Mouse (Mus musculus): Measurements from ENCODE around the gene 2010111I01Rik.

- TF ChIP-seq CTCF (IDR thresholded peaks at IDR 0.05 in 2 of 3, conservative IDR thresholded peaks at IDR 0.05 in 1 of 3; ENCODE audit: control insufficient read depth in 1 of 3, insufficient read depth in 1 of 3, low read depth in 2 of 3, low read length in 3 of 3, poor library complexity in 1 of 3, severe bottlenecking in 1 of 3): no peak
- no peak for TF ChIP-seq EP300 (IDR thresholded peaks at IDR 0.05; ENCODE audit: low read depth in 1 of 2, low read length in 2 of 2)
- no peak for TF ChIP-seq MAX (IDR thresholded peaks at IDR 0.05; ENCODE audit: low read length)
- TF ChIP-seq POLR2A (IDR thresholded peaks at IDR 0.05; ENCODE audit: control insufficient read depth in 1 of 2, insufficient read depth in 1 of 2, low read depth in 1 of 2, low read length in 2 of 2, poor library complexity in 1 of 2): no peak
- no peak for TF ChIP-seq NRF1 (IDR thresholded peaks at IDR 0.05; ENCODE audit: insufficient read depth, low read depth, low read length, poor library complexity, severe bottlenecking)
Observed at GRCm38 (mm10) chr13:63187145-63188143, 222.8 kb downstream of the 2010111I01Rik start.

Measured in MEL (cell line).